Mouse (Mus musculus): Measurements from ENCODE around the gene Ptprd.

DNA sequence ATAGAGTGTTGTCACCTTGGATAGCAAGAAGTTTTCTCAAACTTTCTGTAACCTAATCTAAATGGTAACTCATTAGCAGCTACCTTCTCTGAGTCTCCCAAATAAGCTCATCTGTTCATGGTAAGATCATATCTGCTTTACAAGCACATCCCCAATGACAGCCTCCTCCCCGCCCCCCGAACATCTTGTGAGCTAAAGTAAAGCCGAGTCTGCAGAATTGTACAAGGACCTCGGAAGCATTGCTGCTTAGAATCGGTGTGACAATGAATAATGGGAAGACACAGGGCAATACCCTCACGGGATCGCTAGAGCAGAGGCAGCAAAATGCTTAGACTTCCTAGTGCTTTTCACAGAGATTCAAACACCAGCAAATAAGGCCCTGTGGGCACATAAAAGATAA is 571.7 kb downstream of the Ptprd start:
- TF ChIP-seq MAX (IDR thresholded peaks at IDR 0.05) (no peak), MYOG (IDR thresholded peaks at IDR 0.05; ENCODE audit: control insufficient read depth, extremely low read depth, insufficient read length) (no peak), CTCF (IDR thresholded peaks at IDR 0.05; ENCODE audit: control insufficient read depth, insufficient read depth, insufficient read length) (no peak), MYOD1 (IDR thresholded peaks at IDR 0.05; ENCODE audit: control insufficient read depth, insufficient read length, low read depth) (no peak), CEBPB (IDR thresholded peaks at IDR 0.05; ENCODE audit: low read depth) (no peak), USF1 (IDR thresholded peaks at IDR 0.05; ENCODE audit: low read depth) (no peak), FOSL1 (IDR thresholded peaks at IDR 0.05; ENCODE audit: insufficient read depth, low read length, poor library complexity, severe bottlenecking) (no peak)
